Mouse (Mus musculus): ENCODE results near the gene Spint4. TPM values are rescaled to one million over a fixed set of nuclear protein-coding genes. Genes with fewer than 3 reads are reported as not detected.

The Spint4 gene
- total RNA-seq, 2 experiments from 2014 or later = not detected

DNA sequence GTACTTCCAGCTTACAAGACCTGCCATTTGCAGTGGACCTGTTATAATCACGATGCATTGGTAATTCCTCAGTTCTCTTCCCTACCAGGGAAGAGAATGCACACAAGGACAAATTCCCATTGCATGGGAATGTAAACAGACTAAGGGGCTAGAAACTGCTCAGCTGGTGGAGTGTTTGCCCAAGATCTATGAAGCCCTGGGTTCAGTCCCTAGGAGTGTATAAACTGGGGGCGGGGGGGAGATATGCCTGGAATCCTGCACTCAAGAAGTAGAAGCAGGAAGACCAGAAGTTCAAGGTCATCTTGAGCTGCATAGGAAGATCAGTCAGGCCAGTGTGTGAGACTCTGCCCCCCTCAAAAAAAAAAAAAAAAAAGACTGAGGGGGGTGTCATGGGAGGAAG lies 35.0 kb downstream of the Spint4 start:
- no peak for DNase-seq

GRCm38 (mm10) chr2:164734839-164735238 lies 36.5 kb downstream of the Spint4 start:
- DNase-seq = no peak

- no peak for DNase-seq
Measured at GRCm38 (mm10) chr2:164735446-164735845, 37.1 kb downstream of the Spint4 start.

DNA sequence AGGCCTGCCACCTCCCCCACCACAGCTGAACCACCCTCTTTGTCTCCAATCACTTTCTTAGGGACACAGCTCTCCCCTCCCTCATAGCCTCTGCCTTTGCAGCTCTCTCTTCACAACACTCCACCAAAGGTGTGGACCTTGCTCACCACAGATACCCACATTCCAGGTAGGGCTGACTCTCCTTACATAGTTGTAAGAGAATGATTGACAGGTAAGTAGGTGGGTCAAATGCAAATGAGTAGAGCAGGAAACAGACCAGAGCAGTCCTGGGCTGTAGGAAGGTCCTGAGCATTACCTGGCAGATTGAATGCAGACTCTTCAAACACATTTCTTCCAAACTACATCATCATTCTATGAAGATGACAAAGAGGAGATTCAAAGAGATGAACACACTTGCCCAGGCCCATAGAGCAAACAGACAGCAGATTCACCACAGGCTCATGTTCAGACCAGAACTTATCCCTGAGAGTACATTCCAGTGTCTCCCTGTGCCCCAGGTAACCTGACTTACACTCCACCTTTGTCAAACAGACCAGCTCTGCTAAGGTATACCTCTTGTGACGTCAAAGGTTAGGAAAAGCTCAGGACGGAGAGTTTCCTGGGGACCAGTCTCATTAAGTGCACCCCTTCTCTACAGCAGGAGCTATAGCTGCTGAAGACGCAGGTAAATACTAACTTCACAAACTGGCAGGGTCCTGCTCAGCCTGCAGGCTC lies 39.2 kb downstream of the Spint4 start:
- DNase-seq = no peak

DNA sequence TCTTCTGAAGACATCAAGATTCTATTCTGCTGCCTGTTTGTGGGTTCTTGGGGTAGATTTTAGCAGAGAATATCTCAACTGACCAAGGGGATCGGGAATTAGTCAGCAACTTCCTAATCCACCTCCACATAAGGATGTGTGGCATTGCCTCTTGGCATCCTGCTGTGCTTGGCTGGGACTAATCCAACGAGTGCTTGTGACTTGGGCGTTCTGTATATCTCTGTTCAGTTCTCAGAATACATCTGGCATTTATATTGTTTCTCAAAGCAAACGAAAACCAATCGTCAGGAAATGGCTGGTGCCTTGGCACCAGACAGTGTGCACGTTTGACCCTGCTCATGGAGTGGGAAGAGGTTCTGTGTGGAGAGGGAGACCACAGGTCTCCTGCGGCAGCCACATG lies 41.6 kb downstream of the Spint4 start:
- peak in 1 of 2 experiments; percentile 19 for DNase-seq

DNA sequence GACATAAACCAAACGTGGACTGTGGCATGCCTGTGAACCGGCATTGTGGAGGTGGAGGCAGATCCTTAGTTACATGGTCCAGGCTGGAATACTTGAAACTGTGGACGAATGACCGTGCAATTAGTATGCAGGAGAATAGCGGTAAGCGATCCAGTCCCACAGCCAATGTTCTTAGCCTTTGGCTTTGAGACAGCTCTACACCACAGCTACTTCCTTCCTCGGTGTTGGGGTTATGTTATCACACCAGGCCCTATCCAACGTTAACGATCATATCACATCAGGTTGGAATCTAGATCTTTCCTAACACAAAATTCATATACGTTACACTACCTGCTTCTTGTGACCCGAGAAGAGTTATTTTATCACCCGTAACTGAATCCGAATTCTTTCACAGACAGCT lies 46.7 kb downstream of the Spint4 start:
- DNase-seq = no peak

DNA sequence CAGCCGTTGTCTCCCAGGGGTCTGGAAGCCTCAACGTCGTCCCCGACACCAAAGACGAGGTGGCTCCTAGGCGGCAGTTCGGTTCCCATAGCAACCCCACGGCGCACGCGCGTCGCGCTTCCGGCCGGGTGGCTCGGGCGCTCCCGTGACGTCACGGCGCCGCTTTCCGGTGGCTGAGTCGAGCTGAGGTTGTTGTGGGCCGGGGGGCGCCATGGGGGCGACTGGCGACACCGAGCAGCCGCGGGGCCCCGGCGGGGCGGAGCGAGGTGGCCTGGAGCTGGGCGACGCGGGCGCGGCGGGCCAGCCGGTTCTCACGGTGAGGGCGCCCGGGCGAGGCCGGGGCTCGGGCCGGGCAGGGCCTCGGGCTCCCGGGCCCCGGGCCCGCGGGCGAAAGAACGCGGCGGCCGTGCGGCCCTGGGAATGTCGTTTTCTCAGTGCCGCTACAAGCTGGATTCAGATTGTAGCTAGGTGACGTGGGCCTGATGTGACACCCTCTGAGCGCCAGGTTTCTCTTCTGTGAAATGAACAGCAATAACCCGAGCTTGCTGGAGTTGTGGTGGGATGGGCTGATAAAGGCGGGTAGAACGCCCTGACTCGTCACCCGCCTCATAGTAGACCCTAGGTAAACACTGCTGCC lies 47.7 kb downstream of the Spint4 start, which contains the start of the genes Wfdc3 and Dnttip1:
Wfdc3 (minus strand) TSS at position 89 of the 637 bp plus-strand sequence.
Dnttip1 (plus strand) TSS at position 141 of the 637 bp plus-strand sequence.
- peak; percentile 95 to 97 for DNase-seq

DNA sequence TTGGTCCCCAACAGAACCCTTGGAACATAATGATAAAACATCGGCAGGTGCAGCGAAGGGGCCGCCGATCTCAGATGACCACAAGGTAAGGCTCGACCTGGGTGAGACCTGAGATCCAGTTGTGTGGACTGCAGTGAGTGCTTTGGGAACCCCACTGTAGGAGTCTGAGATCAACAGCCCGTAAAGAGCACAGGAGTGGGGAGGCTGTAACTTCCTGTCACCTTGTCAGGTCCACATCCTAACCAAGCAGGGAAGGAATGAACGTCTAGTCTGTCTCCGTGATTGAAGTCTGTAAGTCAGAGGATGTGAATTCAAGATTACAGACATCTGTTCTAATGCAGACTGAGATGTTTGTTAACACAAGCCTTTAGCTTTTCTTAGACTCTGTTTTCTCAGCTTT lies 48.4 kb downstream of the Spint4 start:
- no peak for DNase-seq

DNA sequence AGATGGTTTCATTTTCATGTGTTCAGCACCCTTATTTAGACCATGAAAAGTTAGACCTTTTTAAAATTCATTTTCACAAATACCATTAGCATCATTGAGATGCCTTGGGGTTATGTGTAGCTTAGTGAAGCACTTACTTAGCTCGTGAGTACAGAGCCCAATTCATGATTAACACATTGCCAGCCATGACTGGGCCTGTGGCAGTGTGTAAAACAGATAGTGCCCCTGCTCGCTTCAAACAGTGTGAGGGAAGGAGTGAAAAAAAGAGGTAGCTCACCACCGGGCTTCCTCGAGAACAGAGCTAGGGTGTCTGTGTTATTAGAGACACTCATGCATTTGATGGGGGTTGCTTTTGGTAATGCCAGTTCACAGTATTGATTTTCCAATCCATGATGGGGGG lies 49.9 kb downstream of the Spint4 start:
- no peak for DNase-seq

GRCm38 (mm10) chr2:164748991-164749390 lies 50.7 kb downstream of the Spint4 start:
- DNase-seq = no peak

Other genes starting within 250 kb of the Spint4 start
- gene Sys1, start 241.5 kb upstream of the Spint4 start, total RNA-seq (2021) = 10 to 100 TPM; 23.0 to 23.1 TPM
- 10 to 100 TPM in 1 of 2 experiments, 1 to 10 TPM in 1; 3.7 to 11.1 TPM for gene Gm20458, start 237.5 kb upstream of the Spint4 start, total RNA-seq (2021)
- not detected for gene Trp53tg5, start 224.8 kb upstream of the Spint4 start, total RNA-seq (2021)
- 10 to 100 TPM in 1 of 2 experiments, 1 to 10 TPM in 1; 9.4 to 10.7 TPM for gene Dbndd2, start 212.4 kb upstream of the Spint4 start, total RNA-seq (2021)
- gene Pigt, start 201.0 kb upstream of the Spint4 start, total RNA-seq (2021) = 10 to 100 TPM; 28.7 to 32.6 TPM
- 10 to 100 TPM in 1 of 2 experiments, 1 to 10 TPM in 1; 1.0 to 11.8 TPM for gene Wfdc2, start 136.1 kb upstream of the Spint4 start, total RNA-seq (2021)
- gene Spint3, start 125.0 kb upstream of the Spint4 start, total RNA-seq (2021) = not detected
- gene Wfdc6a, start 113.1 kb upstream of the Spint4 start, total RNA-seq (2021) = not detected
- gene Eppin, start 104.9 kb upstream of the Spint4 start, total RNA-seq (2021) = not detected
- gene Wfdc6b, start 85.0 kb upstream of the Spint4 start, total RNA-seq (2021) = not detected
- gene Wfdc8, start 84.9 kb upstream of the Spint4 start, total RNA-seq (2021) = not detected
- gene Wfdc16, start 59.7 kb upstream of the Spint4 start, total RNA-seq (2021) = not detected
- gene Wfdc10, start 42.5 kb upstream of the Spint4 start, total RNA-seq (2021) = under 1 TPM in 1 of 2 experiments, not detected in 1; 0.72 TPM
- gene Wfdc9, start 41.9 kb upstream of the Spint4 start, total RNA-seq (2021) = not detected
- gene Wfdc11, start 24.4 kb upstream of the Spint4 start, total RNA-seq (2021) = not detected
- gene Wfdc13, start 13.4 kb upstream of the Spint4 start, total RNA-seq (2021) = not detected
- gene Spint5, start 16.8 kb downstream of the Spint4 start, total RNA-seq (2021) = not detected
- under 1 TPM; 0.25 to 0.62 TPM for gene Wfdc3, start 47.4 kb downstream of the Spint4 start, total RNA-seq (2021)
- 10 to 100 TPM; 22.0 to 28.8 TPM for gene Dnttip1, start 47.5 kb downstream of the Spint4 start, total RNA-seq (2021)
- 1 to 10 TPM in 1 of 2 experiments, under 1 TPM in 1; 0.80 to 2.4 TPM for gene Ube2c, start 71.4 kb downstream of the Spint4 start, total RNA-seq (2021)
- 1 to 10 TPM in 1 of 2 experiments, not detected in 1; 1.2 TPM for gene Tnnc2, start 81.5 kb downstream of the Spint4 start, total RNA-seq (2021)
- 10 to 100 TPM; 23.9 to 25.6 TPM for gene Snx21, start 87.3 kb downstream of the Spint4 start, total RNA-seq (2021)
- 10 to 100 TPM; 12.4 to 12.5 TPM for gene Acot8, start 106.4 kb downstream of the Spint4 start, total RNA-seq (2021)
- 1 to 10 TPM; 2.4 to 2.5 TPM for gene Zswim3, start 106.6 kb downstream of the Spint4 start, total RNA-seq (2021)
- gene Zswim1, start 124.2 kb downstream of the Spint4 start, total RNA-seq (2021) = 1 to 10 TPM; 3.8 to 3.9 TPM
- gene Spata25, start 130.0 kb downstream of the Spint4 start, total RNA-seq (2021) = under 1 TPM; 0.67 to 0.75 TPM
- 10 to 100 TPM; 80.8 to 98.1 TPM for gene Ctsa, start 134.4 kb downstream of the Spint4 start, total RNA-seq (2021)
- gene Neurl2, start 135.0 kb downstream of the Spint4 start, total RNA-seq (2021) = 10 to 100 TPM; 50.5 to 55.8 TPM
- 10 to 100 TPM; 37.7 to 39.3 TPM for gene Pltp, start 159.2 kb downstream of the Spint4 start, total RNA-seq (2021)
- gene Pcif1, start 180.8 kb downstream of the Spint4 start, total RNA-seq (2021) = 10 to 100 TPM; 27.3 to 30.5 TPM
- gene Zfp335, start 213.3 kb downstream of the Spint4 start, total RNA-seq (2021) = 1 to 10 TPM; 6.8 to 7.7 TPM
- gene Mmp9, start 242.3 kb downstream of the Spint4 start, total RNA-seq (2021) = 1 to 10 TPM; 1.3 to 1.6 TPM